Mouse (Mus musculus): ENCODE data around the gene Gm2007.
"Not testable (repeated sequence)": the region's sequence is repeated elsewhere in the genome, so short reads cannot be mapped to it uniquely, and the experiment has no call there.

Gene Gm2007

GRCm38 (mm10) chr2:175741237-175741636, at the start of gene Gm2007:
Gene Gm2007 (plus strand): TSS chr2:175741537.
- in situ Hi-C loops (cut with MboI; ENCODE audit: low pct_unique_long_range_greater_than_20kb in 1 of 2, low sequenced_read_pairs in 2 of 2, unreplicated experiment in 1 of 2): not testable (repeated sequence)

GRCm38 (mm10) chr2:175703546-175703945, 37.8 kb upstream of the Gm2007 start, which contains the start of gene Zfp969:
Gene Zfp969 (minus strand): TSS chr2:175703646.
- in situ Hi-C loops (cut with MboI; ENCODE audit: low pct_unique_long_range_greater_than_20kb in 1 of 2, low sequenced_read_pairs in 2 of 2, unreplicated experiment in 1 of 2): not testable (repeated sequence)

GRCm38 (mm10) chr2:175800993-175801392, 59.7 kb downstream of the Gm2007 start, which contains the start of gene Gm14288:
Gene Gm14288 (minus strand): TSS chr2:175801093.
- in situ Hi-C loops (cut with MboI; ENCODE audit: low pct_unique_long_range_greater_than_20kb in 1 of 2, low sequenced_read_pairs in 2 of 2, unreplicated experiment in 1 of 2): not testable (repeated sequence)

Data from mouse embryonic stem cell (cell line).